Mouse (Mus musculus): ENCODE data around the gene Olfr218. TPM values are rescaled to one million over a fixed set of nuclear protein-coding genes. Genes with fewer than 3 reads are reported as not detected.

The Olfr218 gene
- polyA plus RNA-seq (2015; fragmentation: Nextera tagmentation; extraction: Ambion mirVana) = not detected in 2 replicates

GRCm38 (mm10) chr1:173197508-173197907 is at the start of gene Olfr218:
TSS of gene Olfr218 (plus strand) at chr1:173197808.

GRCm38 (mm10) chr1:173190540-173190939 is 7.1 kb upstream of the Olfr218 start, which contains the start of gene Olfr1406:
TSS of gene Olfr1406 (minus strand) at chr1:173190640.

GRCm38 (mm10) chr1:173212092-173212491 is 14.5 kb downstream of the Olfr218 start, which contains the start of gene Olfr1404:
TSS of gene Olfr1404 (plus strand) at chr1:173212392.

GRCm38 (mm10) chr1:173227081-173227480 is 29.5 kb downstream of the Olfr218 start, which contains the start of gene Fcer1a:
TSS of gene Fcer1a (minus strand) at chr1:173227214.

Other genes starting within 250 kb of the Olfr218 start
- not detected in 2 replicates for gene Olfr16, start 247.4 kb upstream of the Olfr218 start, polyA plus RNA-seq (2015; fragmentation: Nextera tagmentation; extraction: Ambion mirVana)
- not detected in 2 replicates for gene Olfr1408, start 60.4 kb upstream of the Olfr218 start, polyA plus RNA-seq (2015; fragmentation: Nextera tagmentation; extraction: Ambion mirVana)
- gene Olfr1406, start 7.2 kb upstream of the Olfr218 start, polyA plus RNA-seq (2015; fragmentation: Nextera tagmentation; extraction: Ambion mirVana) = not detected in 2 replicates
- gene Olfr1404, start 14.6 kb downstream of the Olfr218 start, polyA plus RNA-seq (2015; fragmentation: Nextera tagmentation; extraction: Ambion mirVana) = not detected in 2 replicates
- 1.5 and 2.1 TPM in 2 replicates for gene Fcer1a, start 29.4 kb downstream of the Olfr218 start, polyA plus RNA-seq (2015; fragmentation: Nextera tagmentation; extraction: Ambion mirVana)
- not detected in 2 replicates for gene Olfr418, start 68.2 kb downstream of the Olfr218 start, polyA plus RNA-seq (2015; fragmentation: Nextera tagmentation; extraction: Ambion mirVana)
- gene Mptx2, start 80.0 kb downstream of the Olfr218 start, polyA plus RNA-seq (2015; fragmentation: Nextera tagmentation; extraction: Ambion mirVana) = not detected in 2 replicates
- 1.7 and 2.2 TPM in 2 replicates for gene Ackr1, start 135.9 kb downstream of the Olfr218 start, polyA plus RNA-seq (2015; fragmentation: Nextera tagmentation; extraction: Ambion mirVana)
- 5.7 and 9.5 TPM in 2 replicates for gene Aim2, start 153.1 kb downstream of the Olfr218 start, polyA plus RNA-seq (2015; fragmentation: Nextera tagmentation; extraction: Ambion mirVana)
- 2.0 and 3.2 TPM in 2 replicates for gene Cadm3, start 169.9 kb downstream of the Olfr218 start, polyA plus RNA-seq (2015; fragmentation: Nextera tagmentation; extraction: Ambion mirVana)

All from urinary bladder, postnatal 0 days (tissue).